Mouse (Mus musculus) induced T-regulatory cell, adult 2 months (primary cell): Measurements from ENCODE around the gene Scap.
"Not testable (repeated sequence)": the region's sequence is repeated elsewhere in the genome, so short reads cannot be mapped to it uniquely, and the experiment has no call there.

ENCODE experiments used
- DNase-seq: peaks from one replicate; pipeline ENCODE4 v3.0.0-alpha.2; 2012; ENCODE audit warnings: low read depth

Scap gene

GRCm38 (mm10) chr9:110330913-110331312, 2.2 kb upstream of the Scap start:
- not testable (repeated sequence) for DNase-seq

GRCm38 (mm10) chr9:110333896-110334259, 790 bp downstream of the Scap start:
- peak; percentile 30 for DNase-seq

GRCm38 (mm10) chr9:110334849-110335248, 1.8 kb downstream of the Scap start:
- no peak for DNase-seq

GRCm38 (mm10) chr9:110340037-110340750, 7.1 kb downstream of the Scap start:
- no peak for DNase-seq

- DNase-seq = no peak
These were observed 8.9 kb downstream of the Scap start for GRCm38 (mm10) chr9:110342008-110342407.

GRCm38 (mm10) chr9:110343805-110344204, 10.7 kb downstream of the Scap start:
- DNase-seq = no peak

GRCm38 (mm10) chr9:110345057-110345739, 12.1 kb downstream of the Scap start:
- DNase-seq = no peak

GRCm38 (mm10) chr9:110348899-110349298, 15.8 kb downstream of the Scap start:
- DNase-seq = no peak

GRCm38 (mm10) chr9:110350188-110350587, 17.1 kb downstream of the Scap start:
- DNase-seq = no peak

GRCm38 (mm10) chr9:110350612-110351011, 17.5 kb downstream of the Scap start:
- DNase-seq = no peak

GRCm38 (mm10) chr9:110351350-110351749, 18.3 kb downstream of the Scap start:
- no peak for DNase-seq

- DNase-seq = no peak
These were observed 19.0 kb downstream of the Scap start for GRCm38 (mm10) chr9:110351932-110352632.

GRCm38 (mm10) chr9:110358341-110358740, 25.3 kb downstream of the Scap start:
- DNase-seq = no peak

- DNase-seq = no peak
These were observed 28.2 kb downstream of the Scap start for GRCm38 (mm10) chr9:110361299-110361698.

- no peak for DNase-seq
These were observed 29.2 kb downstream of the Scap start for GRCm38 (mm10) chr9:110362337-110362736.

GRCm38 (mm10) chr9:110366746-110367145, 33.7 kb downstream of the Scap start:
- no peak for DNase-seq

- no peak for DNase-seq
These were observed 36.8 kb downstream of the Scap start for GRCm38 (mm10) chr9:110369860-110370259.

GRCm38 (mm10) chr9:110373871-110374270, 40.8 kb downstream of the Scap start:
- DNase-seq = no peak

- no peak for DNase-seq
These were observed 42.6 kb downstream of the Scap start for GRCm38 (mm10) chr9:110375668-110376067.

GRCm38 (mm10) chr9:110377655-110378054, 44.6 kb downstream of the Scap start:
- not testable (repeated sequence) for DNase-seq

GRCm38 (mm10) chr9:110379361-110379760, 46.3 kb downstream of the Scap start:
- DNase-seq = no peak

- DNase-seq = no peak
These were observed 47.6 kb downstream of the Scap start for GRCm38 (mm10) chr9:110380662-110381061.

- no peak for DNase-seq
These were observed 48.2 kb downstream of the Scap start for GRCm38 (mm10) chr9:110381292-110381691.
